Mouse (Mus musculus): ENCODE data around the gene Nup205. TPM values are rescaled to one million over a fixed set of nuclear protein-coding genes. Genes with fewer than 3 reads are reported as not detected.

Nup205 gene
- total and polyA plus RNA-seq, 2 experiments from 2014 or later = 10.3 to 41.7 TPM

DNA sequence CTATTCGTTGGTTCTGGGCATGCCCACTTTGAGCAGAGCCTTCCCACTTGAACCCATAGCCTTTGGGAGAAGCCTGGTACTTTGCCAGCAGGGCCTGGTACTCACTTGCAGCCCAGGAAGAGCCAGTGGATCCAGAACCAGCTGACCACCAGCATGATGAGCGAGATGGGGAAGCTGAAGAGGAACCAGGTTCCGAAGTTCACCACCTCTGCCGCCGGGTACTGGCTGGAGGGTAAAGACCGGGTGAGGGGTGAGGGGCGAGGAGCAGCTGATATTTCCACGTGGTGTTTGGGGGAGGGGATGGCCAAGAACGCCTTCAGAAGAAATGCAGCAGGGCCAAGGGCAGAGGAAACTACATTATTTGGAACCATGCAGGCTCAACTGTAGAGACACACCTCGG, 102.1 kb downstream of the Nup205 start:
- no peaks in the 10 kb centered on the region for H3K9me3 ChIP-seq (ENCODE audit: low read length)
- no peaks in the 10 kb centered on the region for H3K27me3 ChIP-seq (ENCODE audit: insufficient read depth, low read length)
- 87% methylated on average over 10 of the region's 10 CpGs for WGBS
- ATAC-seq (ENCODE audit: low FRiP score) (no peak), DNase-seq (ENCODE audit: low spot score) (no peak)
- H3K27ac ChIP-seq (ENCODE audit: low read depth, low read length) = no peak overlapping the region
- H3K9ac ChIP-seq (replicated peaks; ENCODE audit: low read length, poor library complexity, severe bottlenecking) = no peak overlapping the region
- no peak for TF ChIP-seq CTCF (IDR thresholded peaks at IDR 0.05)
- H3K4me3 ChIP-seq (ENCODE audit: low read depth, low read length) = no peak overlapping the region
- H3K4me1 ChIP-seq (ENCODE audit: insufficient read depth, low read length) = no peaks in the 10 kb centered on the region
- H3K36me3 ChIP-seq (ENCODE audit: insufficient read depth, low read length) = no peaks in the 10 kb centered on the region
- no peak overlapping the region for H3K4me2 ChIP-seq (ENCODE audit: low read depth, low read length, poor library complexity, severe bottlenecking)

DNA sequence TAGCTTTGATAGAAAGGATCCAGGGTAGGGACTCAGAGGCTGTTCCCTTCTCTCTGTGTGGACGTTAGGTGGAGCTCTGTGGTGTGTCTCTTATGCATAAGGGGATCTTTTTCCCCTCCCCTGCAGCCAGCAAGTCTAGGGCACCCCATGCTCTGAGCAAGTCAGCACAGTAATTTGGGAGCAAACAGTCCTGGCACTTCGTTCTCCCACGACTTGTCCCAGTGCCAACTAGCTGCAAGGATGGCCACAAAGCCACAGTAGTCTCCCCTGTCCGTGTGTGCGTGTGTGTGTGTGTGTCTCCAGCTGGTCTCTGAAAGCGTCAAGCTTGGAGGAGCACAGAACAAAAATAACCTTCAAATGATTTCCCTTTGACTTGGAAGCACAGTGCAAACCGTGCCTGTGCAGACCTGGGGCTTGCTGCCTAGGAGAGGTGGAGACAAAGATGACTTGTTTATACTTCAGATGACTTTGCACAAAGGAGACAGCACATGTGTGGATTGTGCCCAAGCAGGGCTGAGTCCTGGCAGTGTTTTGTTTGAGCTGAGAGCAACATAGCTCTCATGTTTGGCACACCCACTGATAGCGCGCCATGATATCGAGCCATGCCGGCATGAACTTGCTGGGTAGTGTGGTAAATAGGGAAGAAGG, 111.0 kb downstream of the Nup205 start:
- TF ChIP-seq CTCF (IDR thresholded peaks at IDR 0.05) = peak; percentile 11; the same call in 1 of the 2 replicates
- Histone ChIP-seq H3K27ac (ENCODE audit: low read depth, low read length) (no peak overlapping the region; the same call in 1 of the 2 replicates), H3K36me3 (ENCODE audit: insufficient read depth, low read length) (no peaks in the 10 kb centered on the region), H3K27me3 (ENCODE audit: insufficient read depth, low read length) (no peaks in the 10 kb centered on the region), H3K4me1 (ENCODE audit: insufficient read depth, low read length) (no peaks in the 10 kb centered on the region), H3K9ac (replicated peaks; ENCODE audit: low read length, poor library complexity, severe bottlenecking) (no peak overlapping the region; the same call in 1 of the 2 replicates), H3K9me3 (ENCODE audit: low read length) (no peaks in the 10 kb centered on the region), H3K4me3 (ENCODE audit: low read depth, low read length) (no peak overlapping the region), H3K4me2 (ENCODE audit: low read depth, low read length, poor library complexity, severe bottlenecking) (no peak overlapping the region)
- ATAC-seq (ENCODE audit: low FRiP score) (peak; percentile 78; the same call in 1 of the 2 replicates), DNase-seq (ENCODE audit: low spot score) (peak; percentile 74)
- 58% methylated on average over 11 of the region's 11 CpGs for WGBS

DNA sequence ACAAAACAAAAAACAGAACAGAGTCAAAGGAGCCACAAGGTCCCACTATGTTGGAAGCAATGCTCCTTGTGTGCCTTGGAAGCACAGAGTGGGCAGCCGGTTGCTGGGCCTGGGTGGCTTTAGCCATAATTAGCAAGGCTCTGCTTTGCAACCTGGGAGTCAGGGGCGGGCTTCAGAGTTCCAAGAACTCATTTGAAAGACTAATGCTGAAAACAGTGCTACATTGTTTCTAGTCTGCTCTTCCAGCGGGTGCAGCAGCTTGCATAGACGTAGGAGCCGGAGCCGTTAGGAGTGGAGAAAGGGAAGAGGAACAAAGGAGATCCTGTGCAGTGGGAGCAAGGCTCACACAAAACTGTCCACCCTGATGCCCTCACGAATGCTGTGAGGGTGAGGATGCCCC, 111.7 kb downstream of the Nup205 start:
- H3K9me3 ChIP-seq (ENCODE audit: low read length) = no peaks in the 10 kb centered on the region
- DNase-seq (ENCODE audit: low spot score) (peak; percentile 27), ATAC-seq (ENCODE audit: low FRiP score) (peak; percentile 41; the same call in 1 of the 2 replicates)
- no peak overlapping the region; the same call in 1 of the 2 replicates for H3K27ac ChIP-seq (ENCODE audit: low read depth, low read length)
- no peaks in the 10 kb centered on the region for H3K4me1 ChIP-seq (ENCODE audit: insufficient read depth, low read length)
- no peaks in the 10 kb centered on the region for H3K27me3 ChIP-seq (ENCODE audit: insufficient read depth, low read length)
- H3K9ac ChIP-seq (replicated peaks; ENCODE audit: low read length, poor library complexity, severe bottlenecking) = no peak overlapping the region
- no peak overlapping the region for H3K4me3 ChIP-seq (ENCODE audit: low read depth, low read length)
- no peak for TF ChIP-seq CTCF (IDR thresholded peaks at IDR 0.05)
- WGBS = 29% methylated on average over 7 of the region's 7 CpGs
- H3K36me3 ChIP-seq (ENCODE audit: insufficient read depth, low read length) = no peaks in the 10 kb centered on the region
- H3K4me2 ChIP-seq (ENCODE audit: low read depth, low read length, poor library complexity, severe bottlenecking) = no peak overlapping the region

DNA sequence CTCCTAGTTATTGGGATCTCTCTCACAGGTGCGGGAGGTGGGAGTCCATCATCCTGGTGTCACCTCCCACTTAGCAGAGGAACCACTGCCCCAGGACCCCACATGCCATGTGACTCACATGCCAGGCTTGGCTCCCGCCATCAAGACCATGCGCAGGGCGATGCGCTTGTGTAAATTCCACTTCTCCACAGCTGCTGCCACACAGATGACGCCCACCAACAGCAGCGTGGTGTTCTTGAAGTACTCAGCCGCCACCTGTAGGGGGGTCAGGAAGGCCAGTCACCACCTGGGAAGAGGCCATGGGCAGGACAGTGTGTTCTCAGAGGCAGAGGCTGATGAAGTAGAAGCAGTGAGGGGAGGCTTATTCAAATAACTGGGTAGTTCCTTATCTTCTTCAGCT, 112.5 kb downstream of the Nup205 start:
- Histone ChIP-seq H3K4me2 (ENCODE audit: low read depth, low read length, poor library complexity, severe bottlenecking) (no peak overlapping the region), H3K4me3 (ENCODE audit: low read depth, low read length) (no peak overlapping the region), H3K27me3 (ENCODE audit: insufficient read depth, low read length) (no peaks in the 10 kb centered on the region), H3K4me1 (ENCODE audit: insufficient read depth, low read length) (no peaks in the 10 kb centered on the region), H3K27ac (ENCODE audit: low read depth, low read length) (no peak overlapping the region), H3K36me3 (ENCODE audit: insufficient read depth, low read length) (no peaks in the 10 kb centered on the region), H3K9ac (replicated peaks; ENCODE audit: low read length, poor library complexity, severe bottlenecking) (no peak overlapping the region), H3K9me3 (ENCODE audit: low read length) (no peaks in the 10 kb centered on the region)
- DNase-seq (ENCODE audit: low spot score) (no peak), ATAC-seq (ENCODE audit: low FRiP score) (no peak)
- no peak for TF ChIP-seq CTCF (IDR thresholded peaks at IDR 0.05)
- WGBS = 94% methylated on average over 8 of the region's 8 CpGs

DNA sequence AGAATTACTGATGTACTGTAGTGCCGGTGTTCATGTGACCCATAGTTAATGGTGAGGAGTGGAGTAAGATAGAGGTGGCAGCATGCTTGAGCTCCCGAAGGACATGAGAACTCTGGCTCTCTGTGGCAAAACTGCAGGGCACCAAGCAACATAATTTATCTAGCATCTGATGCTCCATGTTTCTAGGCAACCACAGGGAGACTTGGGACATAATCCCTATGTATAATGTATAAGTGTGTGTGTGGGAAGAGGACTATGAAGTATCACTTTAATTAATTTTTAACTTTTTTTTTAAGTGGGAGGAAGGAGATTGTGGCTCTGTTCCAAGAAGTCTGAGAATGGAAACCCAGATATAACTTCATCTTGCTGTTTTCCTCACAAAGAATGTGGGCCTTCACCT, 117.7 kb downstream of the Nup205 start:
- no peaks in the 10 kb centered on the region for H3K36me3 ChIP-seq (ENCODE audit: insufficient read depth, low read length)
- H3K4me1 ChIP-seq (ENCODE audit: insufficient read depth, low read length) = no peaks in the 10 kb centered on the region
- H3K4me3 ChIP-seq (ENCODE audit: low read depth, low read length) = no peak overlapping the region
- H3K4me2 ChIP-seq (ENCODE audit: low read depth, low read length, poor library complexity, severe bottlenecking) = no peak overlapping the region
- H3K27me3 ChIP-seq (ENCODE audit: insufficient read depth, low read length) = no peaks in the 10 kb centered on the region
- no peak for TF ChIP-seq CTCF (IDR thresholded peaks at IDR 0.05)
- H3K9ac ChIP-seq (replicated peaks; ENCODE audit: low read length, poor library complexity, severe bottlenecking) = no peak overlapping the region
- DNase-seq (ENCODE audit: low spot score) = peak; percentile 11
- H3K27ac ChIP-seq (ENCODE audit: low read depth, low read length) = no peak overlapping the region
- H3K9me3 ChIP-seq (ENCODE audit: low read length) = no peaks in the 10 kb centered on the region
- no peak for ATAC-seq (ENCODE audit: low FRiP score)
- 72% methylated on average over 2 of the region's 2 CpGs for WGBS

DNA sequence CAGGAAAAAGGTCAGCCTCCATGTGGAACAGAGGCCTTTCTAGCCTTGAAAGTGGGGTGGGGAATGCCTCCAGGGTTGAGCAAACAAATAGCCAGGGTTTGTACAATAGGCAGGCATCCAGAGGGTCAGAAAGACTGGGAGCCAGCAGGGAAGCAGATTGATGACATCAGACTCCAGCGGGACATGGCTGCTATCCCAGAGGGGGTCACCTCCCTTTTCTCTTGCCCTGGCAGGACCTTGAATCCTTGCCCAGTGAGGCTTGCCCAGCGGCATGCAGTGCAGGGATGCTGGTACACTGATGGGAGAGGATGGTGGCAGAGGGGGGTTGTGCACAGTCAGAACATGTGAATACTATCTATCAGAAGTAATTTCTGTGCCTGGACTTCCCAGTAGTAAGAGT, 119.8 kb downstream of the Nup205 start:
- ATAC-seq (ENCODE audit: low FRiP score) (peak; percentile 44; the same call in 1 of the 2 replicates), DNase-seq (ENCODE audit: low spot score) (peak; percentile 33)
- 53% methylated on average over 2 of the region's 2 CpGs for WGBS

More for the DNA sequence above, 119.8 kb downstream of the Nup205 start:
- no peak overlapping the region for H3K9ac ChIP-seq (replicated peaks; ENCODE audit: low read length, poor library complexity, severe bottlenecking)
- no peaks in the 10 kb centered on the region for H3K36me3 ChIP-seq (ENCODE audit: insufficient read depth, low read length)
- no peak overlapping the region for H3K4me2 ChIP-seq (ENCODE audit: low read depth, low read length, poor library complexity, severe bottlenecking)
- no peaks in the 10 kb centered on the region for H3K9me3 ChIP-seq (ENCODE audit: low read length)
- H3K27ac ChIP-seq (ENCODE audit: low read depth, low read length) = no peak overlapping the region
- no peak overlapping the region for H3K4me3 ChIP-seq (ENCODE audit: low read depth, low read length)
- no peak for TF ChIP-seq CTCF (IDR thresholded peaks at IDR 0.05)
- no peaks in the 10 kb centered on the region for H3K27me3 ChIP-seq (ENCODE audit: insufficient read depth, low read length)
- no peaks in the 10 kb centered on the region for H3K4me1 ChIP-seq (ENCODE audit: insufficient read depth, low read length)

Other genes with a start within 250 kb of the Nup205 start
- gene Slc23a4, start 189.0 kb upstream of the Nup205 start, total RNA-seq (2014; rRNA removed) = 1.1 and 1.2 TPM in 2 replicates
- gene Slc23a4, start 189.0 kb upstream of the Nup205 start, polyA plus RNA-seq (2015; fragmentation: Nextera tagmentation; extraction: Ambion mirVana) = 0.43 and 0.87 TPM in 2 replicates
- gene Cnot4, start 43.7 kb upstream of the Nup205 start, total RNA-seq (2014; rRNA removed) = 28.4 and 33.9 TPM in 2 replicates
- gene Cnot4, start 43.7 kb upstream of the Nup205 start, polyA plus RNA-seq (2015; fragmentation: Nextera tagmentation; extraction: Ambion mirVana) = 28.0 and 29.9 TPM in 2 replicates
- 17.2 and 19.6 TPM in 2 replicates for gene Slc13a4, start 130.7 kb downstream of the Nup205 start, total RNA-seq (2014; rRNA removed)
- 13.6 and 14.3 TPM in 2 replicates for gene Slc13a4, start 130.7 kb downstream of the Nup205 start, polyA plus RNA-seq (2015; fragmentation: Nextera tagmentation; extraction: Ambion mirVana)
- 4.2 and 7.3 TPM in 2 replicates for gene Fam180a, start 148.7 kb downstream of the Nup205 start, total RNA-seq (2014; rRNA removed)
- 4.6 and 5.6 TPM in 2 replicates for gene Fam180a, start 148.7 kb downstream of the Nup205 start, polyA plus RNA-seq (2015; fragmentation: Nextera tagmentation; extraction: Ambion mirVana)